Mouse (Mus musculus) WW6 (cell line): ENCODE measurements at regions not wholly inside any gene's neighbourhood (a gene's known extent, or its start where the extent isn't known, plus 50 kb on each side); places are given as distances from the start of the nearest gene placed in this dataset.

ENCODE experiments used
- DNase-seq: peaks from one replicate; pipeline ENCODE4 v3.0.0-alpha.2; 2013; ENCODE audit warnings: low read depth, low spot score

DNA sequence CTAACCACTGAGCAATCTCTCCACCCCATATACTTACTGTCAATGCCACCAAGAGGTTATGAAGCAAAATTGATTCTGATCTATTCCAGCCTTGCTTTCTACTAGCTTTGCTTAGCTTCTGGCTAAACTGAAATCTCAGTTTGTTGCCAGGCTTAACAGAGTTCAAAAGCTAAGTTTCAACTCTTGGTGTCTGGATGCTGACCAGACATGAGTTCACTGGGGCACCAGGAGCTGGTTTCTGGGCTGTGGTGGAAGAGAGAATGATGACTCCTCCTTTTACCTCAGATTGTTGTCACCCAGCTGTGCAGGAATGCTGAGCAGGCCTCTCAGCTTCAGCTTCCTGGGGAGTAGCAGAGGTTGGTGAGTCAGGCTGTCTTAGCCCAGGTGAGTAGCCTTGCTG, 464.1 kb upstream of the Nrp1 start:
- DNase-seq: no peak

GRCm38 (mm10) chr8:127908436-127908835, 450.0 kb upstream of the Nrp1 start:
- DNase-seq: no peak

- no peak for DNase-seq
Measured at GRCm38 (mm10) chr8:127909580-127909979, 448.8 kb upstream of the Nrp1 start.

DNA sequence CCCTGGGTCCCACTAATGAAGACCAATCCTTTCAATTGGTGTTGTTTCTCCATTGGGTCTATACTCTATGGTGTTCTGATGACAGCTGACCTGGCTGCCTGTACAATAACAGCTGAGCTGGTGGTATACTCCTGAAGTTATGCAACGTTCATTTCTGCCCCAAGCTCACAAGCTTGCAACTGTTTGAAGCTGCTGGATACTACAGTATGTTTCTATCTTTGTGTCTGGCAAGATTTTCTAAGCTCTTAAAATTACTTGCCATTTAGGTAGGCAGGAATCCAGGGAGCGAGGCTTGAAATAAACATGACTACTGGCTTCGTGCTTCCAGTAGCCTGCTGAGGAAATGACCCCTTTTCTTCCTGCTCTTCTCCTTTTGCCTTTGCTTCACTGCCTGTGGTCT, 444.3 kb upstream of the Nrp1 start:
- DNase-seq: no peak

- no peak for DNase-seq
Measured at GRCm38 (mm10) chr8:127914914-127915313, 443.5 kb upstream of the Nrp1 start.

DNA sequence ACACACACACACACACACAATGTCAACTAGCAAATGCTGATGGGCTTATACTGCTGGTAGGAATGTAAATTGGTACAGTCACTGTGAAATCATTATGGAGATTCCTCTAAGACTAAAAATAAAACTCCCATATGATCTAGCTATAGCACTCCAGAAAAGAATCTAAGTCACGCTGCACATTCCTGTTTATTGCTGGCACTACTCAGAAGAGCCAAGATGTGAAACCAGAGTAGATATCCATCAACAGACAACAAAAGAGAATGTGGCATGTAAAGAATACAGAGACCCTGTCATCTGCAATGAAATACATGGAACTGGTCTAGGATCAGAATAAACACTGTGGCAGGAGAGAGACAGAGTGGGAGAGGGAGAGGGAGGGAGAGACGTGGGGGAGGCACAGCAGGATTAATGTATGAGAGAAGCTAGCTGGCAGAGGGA, 442.8 kb upstream of the Nrp1 start:
- no peak for DNase-seq

DNA sequence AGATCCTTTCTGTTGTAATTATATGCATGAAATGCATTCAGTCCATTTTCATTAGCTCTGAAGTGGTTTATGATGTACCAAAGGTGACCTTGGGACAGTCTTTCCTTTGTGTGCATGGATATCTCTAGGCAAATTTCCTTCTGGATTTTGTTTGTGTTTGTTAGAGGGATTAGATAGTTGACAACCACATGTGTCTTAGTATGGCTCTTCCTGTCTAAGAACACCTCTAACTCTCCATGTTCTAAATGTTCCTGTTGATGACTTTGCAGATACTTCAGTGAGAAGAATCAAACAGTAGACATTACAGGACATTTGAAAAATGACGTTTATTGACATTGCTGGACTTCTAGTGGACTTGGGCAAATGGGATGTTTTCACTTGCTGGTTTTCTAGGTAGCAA, 436.5 kb upstream of the Nrp1 start:
- DNase-seq: no peak

- DNase-seq: no peak
Measured at GRCm38 (mm10) chr8:127923321-127923720, 435.1 kb upstream of the Nrp1 start.

DNA sequence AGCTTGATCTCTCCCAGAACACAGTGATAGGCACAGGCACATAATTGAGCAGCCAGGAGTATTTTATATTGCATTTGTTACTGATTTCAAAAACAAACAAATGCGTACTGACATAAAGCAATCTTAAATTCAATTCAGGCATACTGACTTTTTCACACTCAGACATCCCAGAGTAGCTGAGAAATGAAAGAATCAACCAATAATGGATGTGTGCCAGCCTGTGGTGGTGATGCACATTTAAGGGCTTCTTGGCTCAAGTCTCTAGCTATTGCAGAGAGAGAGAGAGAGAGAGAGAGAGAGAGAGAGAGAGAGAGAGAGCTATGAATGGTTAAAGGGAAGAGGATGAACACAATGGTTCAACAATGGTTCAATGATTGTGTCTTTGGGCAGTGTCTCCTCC, 426.1 kb upstream of the Nrp1 start:
- DNase-seq: no peak

GRCm38 (mm10) chr8:127936792-127937435, 421.5 kb upstream of the Nrp1 start:
- DNase-seq: no peak

DNA sequence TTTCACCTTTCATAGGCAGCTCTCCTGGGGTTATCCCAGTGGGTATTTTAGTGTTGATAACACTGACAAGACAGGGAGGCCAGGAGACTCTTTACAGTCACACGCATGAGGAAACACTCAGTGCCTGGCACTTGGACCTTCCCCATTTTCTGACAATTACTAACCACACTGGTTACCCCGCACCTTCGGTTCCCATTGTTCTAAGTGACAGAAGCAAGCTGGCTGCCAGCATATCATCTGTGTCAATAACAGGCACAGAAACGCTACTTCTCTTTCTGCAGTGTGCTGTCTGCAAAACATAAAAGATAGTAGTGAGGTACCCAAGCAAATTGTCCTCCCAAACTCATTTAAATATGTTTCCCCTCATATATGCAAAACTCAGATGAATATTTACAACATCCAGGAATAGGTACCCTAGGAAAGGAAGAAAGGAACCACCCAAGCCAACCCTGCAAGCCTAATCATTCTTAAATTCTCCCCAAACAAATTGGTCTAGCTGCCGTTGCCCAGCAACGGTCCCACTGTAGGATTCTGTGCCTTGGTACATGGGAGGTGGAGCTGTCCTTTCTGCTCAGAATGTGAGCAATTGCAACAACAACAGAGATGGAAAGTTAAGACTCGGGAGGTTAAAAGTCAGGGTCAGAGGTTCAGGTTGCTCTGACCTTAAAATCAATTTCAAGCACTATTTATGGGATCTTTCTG, 419.0 kb upstream of the Nrp1 start:
- DNase-seq: no peak

- DNase-seq: no peak
Measured at GRCm38 (mm10) chr8:127939986-127940359, 418.4 kb upstream of the Nrp1 start.

DNA sequence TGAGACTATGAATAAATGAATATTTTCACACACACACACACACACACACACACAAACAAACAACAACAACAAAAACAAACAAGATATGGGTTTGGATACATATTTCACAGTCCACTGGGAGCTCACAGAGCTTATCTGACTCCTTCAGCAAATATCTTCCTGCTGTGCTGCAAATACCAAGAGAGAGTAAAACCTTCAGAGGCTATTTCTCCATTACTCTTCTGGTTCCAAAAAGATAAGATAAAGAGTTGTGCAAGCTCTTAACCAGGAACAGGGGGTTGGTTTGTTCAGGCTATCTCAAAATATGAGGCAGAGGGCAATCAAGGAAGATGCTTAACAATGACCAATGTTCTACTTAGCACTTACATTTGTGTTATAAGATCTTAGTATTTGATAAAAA, 416.1 kb upstream of the Nrp1 start:
- DNase-seq: no peak

DNA sequence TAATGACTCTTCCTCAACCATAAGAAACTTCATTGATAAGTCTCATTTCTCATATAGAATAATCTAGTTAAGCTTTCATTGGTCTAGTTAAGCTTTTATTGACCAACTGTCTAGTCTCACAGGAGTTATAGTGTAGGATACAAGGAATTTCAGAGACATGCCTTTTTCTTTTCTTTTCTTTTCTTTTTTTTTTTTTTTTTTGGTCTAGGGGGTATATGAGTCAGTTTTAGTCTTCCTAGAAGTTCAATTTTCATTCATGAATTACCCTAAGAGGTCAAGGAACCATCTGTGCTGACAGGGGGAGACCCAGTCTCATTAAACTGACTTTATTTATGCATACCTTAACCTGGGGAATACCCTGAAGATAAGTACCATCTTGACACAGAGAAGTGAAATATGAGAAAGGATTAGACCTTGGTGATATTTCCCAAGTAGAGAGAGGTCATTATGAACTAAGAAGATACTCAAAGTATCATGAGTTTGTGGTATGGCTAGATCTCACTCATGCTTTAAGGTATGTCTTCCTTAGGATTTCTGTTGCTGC, 413.4 kb upstream of the Nrp1 start:
- no peak for DNase-seq

DNA sequence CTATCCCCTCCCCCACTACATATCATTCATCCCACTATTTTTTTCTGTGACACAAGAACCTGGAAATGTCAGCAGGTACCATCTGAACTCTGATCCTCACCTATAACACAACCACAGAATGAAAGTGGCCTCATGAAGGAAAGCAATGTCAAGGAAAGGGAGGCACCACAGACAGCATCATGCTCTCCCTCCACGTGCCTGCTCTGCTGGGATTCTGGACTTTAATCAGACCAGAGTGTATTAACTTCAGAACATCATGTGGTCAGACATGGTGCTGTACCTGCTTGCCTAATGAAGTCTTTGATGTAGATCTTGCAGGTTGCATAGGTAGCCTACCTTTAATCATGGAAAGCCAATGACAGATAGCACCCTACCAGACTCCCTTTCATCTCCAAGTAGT, 400.8 kb upstream of the Nrp1 start:
- no peak for DNase-seq

- DNase-seq: no peak
Measured at GRCm38 (mm10) chr8:127958351-127959044, 399.9 kb upstream of the Nrp1 start.

DNA sequence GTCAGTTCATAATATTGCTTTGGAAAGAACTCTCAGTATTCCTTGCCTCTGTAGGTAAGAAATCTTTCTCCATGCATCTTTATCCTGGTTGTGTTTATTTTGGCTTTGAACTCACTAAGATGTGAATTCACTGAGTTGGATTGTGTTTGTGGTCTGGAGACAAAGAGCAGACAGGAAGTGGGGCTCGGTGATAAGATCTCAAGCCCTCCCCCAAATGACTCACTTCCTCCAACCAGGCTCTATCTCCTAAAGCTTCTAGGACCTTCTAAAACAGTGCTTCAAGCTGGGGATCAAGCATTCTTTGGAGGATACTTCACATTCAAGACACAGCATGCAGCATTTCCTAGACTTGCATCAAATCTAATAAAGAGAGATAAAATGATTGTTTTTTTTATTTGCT, 395.5 kb upstream of the Nrp1 start:
- DNase-seq: no peak

DNA sequence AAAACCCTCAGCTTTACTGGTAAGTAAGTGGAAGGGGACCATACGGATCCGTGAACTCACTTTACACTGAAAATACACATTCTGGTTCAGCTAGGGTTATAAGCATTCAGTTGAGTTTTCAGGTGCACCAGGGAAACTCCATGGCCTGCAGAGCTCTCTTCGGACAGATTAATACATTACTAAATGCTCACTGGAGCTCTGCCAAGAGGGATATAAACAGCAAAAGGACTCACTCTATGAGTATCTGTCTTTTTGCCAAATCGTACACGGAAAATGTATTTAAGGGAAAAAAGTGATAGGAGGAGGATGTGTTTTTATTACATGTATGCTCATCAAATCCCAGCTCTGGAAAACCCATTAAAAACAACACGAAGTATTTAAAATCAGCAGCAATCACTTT, 394.8 kb upstream of the Nrp1 start:
- no peak for DNase-seq

DNA sequence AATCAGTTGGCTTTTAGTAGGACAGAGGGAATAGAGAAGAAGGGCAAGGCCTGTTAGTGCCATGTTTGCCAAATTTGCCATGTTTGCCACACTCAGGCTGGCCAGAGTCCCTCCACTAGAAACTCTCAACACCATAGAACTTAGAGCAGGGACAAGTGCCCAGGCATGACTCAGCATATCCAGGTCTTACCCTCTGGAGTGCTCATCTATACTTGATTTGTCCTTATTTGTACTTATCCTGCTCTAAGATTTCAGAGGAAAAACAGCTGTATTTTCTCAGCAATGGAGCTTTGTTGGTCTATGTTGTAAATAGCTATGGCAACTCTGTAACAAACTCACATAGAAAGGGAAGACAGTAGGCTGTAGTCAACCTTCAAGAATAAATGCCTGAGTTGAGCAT, 393.6 kb upstream of the Nrp1 start:
- no peak for DNase-seq

- no peak for DNase-seq
Measured at GRCm38 (mm10) chr8:127965341-127965740, 393.1 kb upstream of the Nrp1 start.

DNA sequence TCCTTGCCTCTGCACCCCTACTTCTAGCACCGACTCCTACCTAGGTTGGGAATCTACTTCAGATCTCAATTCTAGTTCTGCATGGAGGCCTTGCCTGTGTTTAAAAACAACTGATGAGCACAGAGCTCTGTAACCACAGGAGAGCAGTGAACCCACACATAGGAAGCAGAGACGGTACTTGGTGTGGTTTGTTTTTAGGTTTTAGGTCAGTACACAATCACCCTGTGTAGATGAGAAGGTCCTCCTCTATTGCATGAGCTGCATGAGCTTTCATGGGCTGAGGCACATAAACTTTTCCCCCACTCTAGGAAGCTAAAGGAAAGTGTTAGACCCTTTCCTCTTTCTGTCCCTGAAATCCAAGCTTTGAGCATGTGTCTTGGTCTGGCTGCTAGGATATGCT, 390.4 kb upstream of the Nrp1 start:
- no peak for DNase-seq

GRCm38 (mm10) chr8:127973194-127973593, 385.2 kb upstream of the Nrp1 start:
- DNase-seq: no peak

DNA sequence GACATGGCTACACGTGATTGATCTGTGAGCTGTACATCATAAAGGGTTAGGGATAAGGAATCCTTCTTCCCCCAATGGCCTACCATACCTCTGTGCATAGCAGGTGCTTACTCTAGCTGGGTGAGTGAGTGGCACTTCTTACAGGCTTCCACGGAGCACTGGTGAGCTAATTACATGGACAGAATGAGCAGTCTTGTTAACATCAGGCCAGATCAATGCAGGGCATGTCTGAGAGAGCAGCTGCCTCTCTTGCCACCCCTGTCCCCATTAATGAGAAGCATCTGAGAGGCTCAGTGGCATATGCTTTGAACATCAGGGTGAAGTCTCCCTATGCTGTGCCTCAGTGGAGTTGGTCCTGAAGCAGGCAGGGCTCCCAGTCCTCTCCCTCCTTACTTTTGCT, 380.7 kb upstream of the Nrp1 start:
- DNase-seq: no peak
